Mouse (Mus musculus): ENCODE measurements around the gene Ccl5.

Ccl5 gene

DNA sequence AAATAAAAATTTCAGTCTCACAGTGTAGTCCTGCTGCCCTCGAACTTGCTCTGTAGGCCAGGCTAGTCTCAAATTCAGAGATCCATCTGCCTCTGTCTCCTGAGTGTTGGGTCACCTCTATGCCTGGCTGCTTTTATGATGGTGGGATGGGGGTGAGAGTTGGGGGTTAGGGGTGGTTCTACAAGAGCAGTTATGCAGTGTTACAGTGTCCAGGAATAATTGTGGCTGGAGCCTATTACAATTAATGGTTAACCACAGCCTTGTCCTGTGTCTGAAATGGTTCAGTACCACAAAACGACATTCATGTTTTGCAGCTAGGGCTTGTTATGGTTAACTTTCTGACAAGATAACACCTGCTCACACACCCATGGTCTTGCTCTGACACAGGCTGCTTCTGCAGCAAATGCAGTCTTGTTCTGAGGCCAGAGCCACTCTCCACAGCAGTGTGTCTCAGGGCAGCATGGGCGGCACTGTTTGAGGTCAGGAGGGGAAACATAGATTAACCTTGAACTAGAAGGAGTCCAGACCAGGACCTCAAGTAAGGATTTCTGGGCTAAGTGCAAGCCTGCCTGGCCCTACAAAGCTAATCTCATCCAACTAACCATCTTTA, 8.5 kb upstream of the Ccl5 start:
- CTCF ChIA-PET: interaction anchor here (0.5 kb wide), 1 partner anchor 752 kb away, joined by 7 read pairs; no protein-coding TSS in a partner anchor

DNA sequence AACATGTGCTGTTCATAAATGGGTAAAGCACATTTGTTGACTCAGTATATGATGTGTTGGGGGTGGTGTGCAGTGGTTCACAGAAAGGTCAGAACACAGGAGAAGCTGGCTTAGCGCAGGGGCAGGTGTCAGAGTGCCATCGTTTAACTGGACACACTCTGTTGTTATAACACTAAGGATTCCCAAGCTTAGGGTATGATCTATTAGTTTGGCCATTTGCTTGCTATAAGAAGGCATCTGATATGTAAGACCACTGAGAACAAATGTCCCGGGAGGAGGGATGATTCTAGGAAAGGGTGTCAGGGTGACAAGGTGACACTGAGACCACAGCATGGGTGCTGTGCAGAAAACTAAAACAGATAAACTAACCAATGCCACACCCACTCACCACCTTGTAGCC, 6.5 kb upstream of the Ccl5 start:
- CTCF ChIA-PET: no interaction called here

DNA sequence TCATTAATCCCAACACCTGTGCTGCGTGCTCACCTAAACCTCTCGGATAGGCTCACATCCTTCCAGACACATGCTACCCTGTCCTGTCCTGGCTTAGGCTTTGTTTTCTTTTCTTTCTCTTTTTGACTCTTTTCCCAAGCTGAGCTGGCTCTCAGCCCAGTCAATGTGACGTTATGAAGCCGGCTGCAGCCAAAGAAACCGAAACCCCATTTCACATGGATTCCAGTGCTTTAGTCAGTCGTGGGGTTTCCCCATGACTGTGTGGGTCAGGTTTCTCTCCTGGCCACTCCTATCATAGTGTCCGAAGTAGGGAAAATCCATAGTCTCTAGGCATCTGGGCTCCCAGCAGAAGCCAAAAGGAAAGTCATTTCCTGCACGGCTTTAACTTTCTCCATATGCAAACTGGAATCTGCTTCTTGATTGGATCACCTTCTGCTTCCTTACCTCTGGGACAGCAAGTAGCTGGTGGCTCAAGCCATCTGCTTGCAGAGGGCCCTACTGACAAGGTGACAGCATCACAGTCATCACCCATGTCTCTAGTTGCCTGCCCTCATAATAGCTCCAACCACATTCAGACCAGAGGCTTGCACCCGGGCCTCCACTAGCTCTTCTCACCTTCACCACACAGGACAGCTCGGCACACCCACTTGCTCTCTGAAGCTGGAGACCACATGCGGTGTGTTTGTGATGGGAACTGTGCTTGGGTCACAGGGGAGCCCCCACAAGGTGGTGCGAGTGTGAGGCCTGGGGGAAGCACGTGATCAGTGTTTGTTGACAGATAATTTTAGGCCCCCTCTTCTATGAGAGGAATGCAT, 4.5 kb upstream of the Ccl5 start:
- CTCF ChIA-PET: interaction anchor here (0.6 kb wide), 1 partner anchor 8 kb away, joined by 4 read pairs; no protein-coding TSS in a partner anchor

DNA sequence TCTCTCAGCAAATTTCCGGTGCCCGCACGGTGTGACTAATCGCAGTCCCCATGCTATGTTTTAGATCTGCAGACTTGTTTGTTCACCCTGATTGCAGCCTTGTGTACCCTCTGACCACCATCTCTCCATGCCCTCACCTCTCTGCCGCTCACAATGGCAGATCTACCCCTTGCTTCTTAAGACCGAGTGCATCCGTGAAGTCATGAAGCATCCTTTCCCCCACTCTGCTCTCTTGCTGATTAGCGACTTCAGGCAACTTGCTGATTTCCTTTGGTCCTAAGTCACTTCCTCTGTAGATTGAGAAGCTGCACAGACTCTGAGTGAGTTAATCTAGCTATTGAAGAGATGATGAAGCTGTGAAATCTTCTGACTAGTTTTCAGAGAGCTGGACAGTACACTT, 3.8 kb upstream of the Ccl5 start:
- CTCF ChIA-PET: no interaction called here

DNA sequence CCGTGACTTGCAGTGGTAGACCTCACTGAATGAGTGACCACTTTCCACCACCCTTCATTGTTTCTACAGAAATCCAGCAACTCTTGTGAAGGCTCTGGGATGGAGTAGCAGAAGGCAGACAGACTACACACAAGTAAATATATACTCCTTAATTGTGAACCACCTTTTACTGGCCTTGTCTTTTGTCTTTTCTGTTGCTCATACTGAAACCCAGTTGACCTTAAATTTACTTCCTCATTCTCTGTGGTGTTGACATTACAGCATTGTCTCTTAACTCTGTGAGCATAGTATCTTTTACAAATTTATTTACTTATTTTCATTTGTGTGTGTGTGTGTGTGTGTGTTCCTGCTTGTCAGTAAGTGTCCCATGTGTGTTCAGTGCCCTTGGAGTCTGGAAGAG, 2.9 kb upstream of the Ccl5 start:
- CTCF ChIA-PET: no interaction called here

DNA sequence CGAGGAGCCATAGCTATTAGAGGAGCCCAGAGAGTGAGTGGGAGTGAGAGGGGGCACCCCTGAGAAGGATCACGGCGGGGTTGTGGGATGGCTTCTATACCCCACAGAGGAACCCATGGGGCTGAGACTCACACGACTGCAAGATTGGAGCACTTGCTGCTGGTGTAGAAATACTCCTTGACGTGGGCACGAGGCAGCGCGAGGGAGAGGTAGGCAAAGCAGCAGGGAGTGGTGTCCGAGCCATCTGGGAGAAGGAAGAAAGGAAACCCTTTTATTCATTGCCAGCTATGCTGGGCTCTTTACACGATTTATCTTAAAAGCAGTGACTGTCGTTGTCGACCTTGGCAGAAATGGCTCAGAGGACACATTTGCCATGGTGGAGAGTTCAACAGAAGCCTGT, 1.3 kb downstream of the Ccl5 start:
- CTCF ChIA-PET: no interaction called here

DNA sequence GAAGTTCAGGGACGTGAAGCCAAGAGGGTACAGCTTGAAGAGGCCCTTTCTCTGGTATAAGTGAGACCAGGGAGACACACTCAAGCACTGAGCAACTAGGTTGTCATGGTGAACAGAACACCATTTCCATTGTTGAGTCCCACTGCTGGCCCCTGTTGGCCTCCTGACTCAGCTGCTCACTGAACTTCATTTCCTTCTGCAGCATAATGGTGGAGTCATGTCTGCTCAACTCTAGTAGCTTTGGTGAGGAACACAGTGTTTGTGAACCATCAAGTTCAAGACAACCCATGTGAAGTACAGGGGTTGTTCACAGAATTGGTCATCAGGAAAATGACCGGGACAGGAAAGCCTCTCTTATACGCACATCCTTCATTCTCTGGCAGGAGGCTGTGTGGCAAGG, 8.2 kb downstream of the Ccl5 start, which contains the start of gene Heatr9:
Gene Heatr9, minus strand, starts transcription at position 101 of the 400 bp plus-strand sequence.
- CTCF ChIA-PET: no interaction called here

DNA sequence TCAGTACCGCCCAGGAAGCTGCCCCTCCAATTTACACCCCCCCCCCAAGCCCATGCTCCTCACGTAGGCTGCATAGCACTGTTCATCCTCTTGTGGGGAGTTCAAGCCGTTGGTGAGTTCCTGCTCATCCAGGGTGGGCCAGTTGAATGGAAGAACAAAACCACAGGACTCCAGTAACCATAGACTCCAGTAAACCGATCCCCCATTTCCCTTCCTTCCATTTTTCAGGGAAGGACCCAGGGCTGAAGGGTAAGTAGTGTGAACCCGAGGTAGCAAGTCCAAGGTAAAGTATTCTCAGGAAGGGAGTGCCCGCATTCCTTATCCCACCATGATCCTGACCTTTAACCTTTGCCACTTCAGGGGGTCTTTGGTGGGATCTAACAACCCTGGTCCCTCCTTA, 11.9 kb downstream of the Ccl5 start:
- CTCF ChIA-PET: no interaction called here

DNA sequence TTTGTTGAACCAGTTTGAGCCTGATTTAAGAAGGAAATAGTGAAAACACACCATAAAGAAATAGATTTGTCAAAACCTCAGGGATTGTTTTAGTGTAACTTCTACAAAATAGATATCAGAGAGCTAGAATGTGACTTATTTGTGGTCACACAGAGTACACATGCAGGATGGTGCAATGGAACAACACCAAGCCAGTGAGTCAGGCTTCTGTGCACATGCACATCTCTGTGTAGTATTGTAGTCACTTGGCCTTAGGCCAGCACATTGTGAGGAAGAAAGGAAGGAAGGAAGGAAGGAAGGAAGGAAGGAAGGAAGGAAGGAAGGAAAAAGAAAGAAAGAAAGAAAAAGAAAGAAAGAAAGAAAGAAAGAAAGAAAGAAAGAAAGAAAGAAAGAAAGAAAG, 13.2 kb downstream of the Ccl5 start:
- CTCF ChIA-PET: interaction anchor here (0.7 kb wide), 1 partner anchor 391 kb away, joined by 4 read pairs; no protein-coding TSS in a partner anchor

DNA sequence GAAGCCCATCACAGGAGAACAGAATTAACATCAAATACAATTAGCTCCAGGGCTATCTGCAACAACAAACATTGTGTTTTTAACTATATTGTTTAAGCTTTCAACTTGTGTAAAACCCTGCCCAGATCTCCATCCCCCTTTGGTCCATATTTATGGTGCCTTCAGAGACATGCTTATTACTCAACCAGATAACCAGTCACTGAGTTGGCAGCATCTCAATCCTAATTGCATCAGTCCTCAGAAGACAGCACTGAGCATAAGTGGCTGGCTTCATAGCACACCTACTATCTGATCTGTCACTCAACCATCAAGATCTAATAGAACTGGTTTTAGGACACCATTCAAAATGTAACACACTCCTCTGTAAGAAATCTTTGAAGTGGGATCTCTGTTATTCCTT, 20.8 kb downstream of the Ccl5 start:
- CTCF ChIA-PET: no interaction called here

DNA sequence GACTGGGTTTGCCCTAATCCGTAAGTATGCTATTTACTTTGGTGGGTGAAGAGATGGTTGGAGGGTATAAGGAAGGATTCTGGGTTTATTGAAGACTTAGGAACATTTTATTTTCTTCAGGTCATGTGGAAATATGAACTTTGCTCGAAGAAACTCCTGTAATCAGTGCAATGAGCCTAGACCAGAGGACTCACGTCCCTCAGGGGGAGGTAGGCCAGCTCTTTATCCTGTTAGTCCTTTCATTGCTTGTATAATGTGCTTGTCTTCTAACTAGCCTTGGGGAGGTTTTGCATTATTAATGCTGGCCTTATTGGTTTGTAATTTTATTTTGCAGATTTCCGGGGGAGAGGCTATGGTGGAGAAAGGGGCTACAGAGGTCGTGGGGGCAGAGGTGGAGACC, 26.0 kb downstream of the Ccl5 start:
- CTCF ChIA-PET: no interaction called here

DNA sequence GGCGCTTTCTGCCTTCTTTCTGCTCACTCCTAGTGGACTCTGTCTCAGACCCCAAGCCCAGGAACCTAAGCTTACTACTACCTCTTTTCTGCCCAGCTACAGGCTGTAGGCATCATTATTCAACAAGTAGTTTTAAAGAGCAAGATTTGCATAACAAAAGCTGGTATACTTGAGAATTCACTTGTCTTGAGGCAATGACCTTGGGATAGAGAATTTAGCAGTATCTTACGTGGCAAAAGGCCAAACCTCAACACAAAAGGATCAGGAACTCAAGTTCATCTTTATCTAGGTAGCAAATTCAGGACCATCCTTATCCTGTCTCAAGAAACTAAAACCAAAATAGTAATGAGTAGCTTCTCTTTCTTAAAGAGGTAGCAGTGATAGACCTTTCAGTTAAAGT, 34.7 kb downstream of the Ccl5 start:
- CTCF ChIA-PET: no interaction called here

DNA sequence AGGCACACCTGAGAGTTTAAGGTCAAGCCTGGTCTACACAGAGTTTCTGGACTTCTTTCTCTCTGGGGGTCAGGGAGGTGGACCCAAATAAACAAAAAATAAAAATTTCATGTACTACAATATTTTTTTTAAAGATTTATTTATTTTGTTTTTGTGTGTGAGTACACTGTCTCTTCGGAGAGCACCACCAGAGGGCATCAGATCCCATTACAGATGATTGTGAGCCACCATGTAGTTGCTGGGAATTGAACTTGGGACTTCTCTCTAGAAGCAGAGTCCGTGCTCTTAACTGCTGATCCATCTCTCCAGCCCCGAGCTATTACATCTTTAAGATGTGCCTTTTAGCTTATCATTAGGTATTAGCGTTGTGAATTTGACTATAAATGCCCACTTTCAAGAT, 38.8 kb downstream of the Ccl5 start:
- CTCF ChIA-PET: no interaction called here
